Mouse (Mus musculus) olfactory bulb, adult 2 months (tissue): Measurements from ENCODE around the gene Rcn1.

Experiments
- CTCF ChIP-seq: fragments of 200-500 bp; IDR thresholded peaks from 2 replicates; pipeline ENCODE4 v1.5.1; 2012; ENCODE audit warnings: low read depth, mild to moderate bottlenecking, low read length, moderate library complexity; ENCODE audit not compliant: insufficient read depth
- POLR2A ChIP-seq: fragments of 200-500 bp; IDR thresholded peaks from 2 replicates; pipeline ENCODE4 v1.6.1; 2012; ENCODE audit warnings: mild to moderate bottlenecking, low read depth, low read length, moderate library complexity; ENCODE audit not compliant: insufficient read depth

DNA sequence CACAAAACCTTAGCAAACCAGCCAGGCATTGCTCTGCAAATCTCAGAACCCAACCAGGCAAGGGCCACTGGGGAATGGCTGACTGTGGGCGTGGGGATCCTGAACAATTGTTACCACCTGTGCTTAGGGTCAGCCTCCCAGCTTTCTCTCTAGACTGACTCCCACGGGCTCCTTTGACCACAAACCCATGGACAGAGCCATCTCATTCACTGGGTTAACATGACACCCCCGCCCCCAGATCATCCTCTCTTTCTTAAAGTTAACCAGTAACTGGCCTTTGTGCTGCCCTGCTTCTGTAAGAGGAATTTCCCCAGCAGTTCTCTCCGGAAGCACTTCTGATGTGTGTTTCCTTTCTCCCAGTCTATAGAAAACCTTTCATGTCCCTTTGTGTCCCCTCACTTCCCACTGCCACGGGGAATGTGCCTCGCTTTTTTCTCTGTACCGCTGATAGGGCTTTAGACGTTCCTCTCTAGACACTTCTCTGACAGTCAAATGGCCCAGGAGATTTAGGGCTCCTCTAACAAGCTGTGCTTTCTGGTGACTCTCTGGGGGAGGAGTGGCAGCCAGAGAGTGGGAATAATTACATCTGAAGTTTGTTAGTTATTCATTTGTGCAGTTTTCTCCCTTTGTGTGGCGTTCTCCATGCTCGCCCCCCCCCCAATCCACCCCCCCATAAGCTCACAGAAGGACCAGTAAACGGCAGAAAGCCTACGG is 62.6 kb downstream of the Rcn1 start:
- TF ChIP-seq CTCF (no peak), POLR2A (no peak)
